Mouse (Mus musculus) adipocyte (in vitro differentiated cells): ENCODE data around the gene Mtg1.
"Not testable (repeated sequence)": the region's sequence is repeated elsewhere in the genome, so short reads cannot be mapped to it uniquely, and the experiment has no call there.

Source experiments
- DNase-seq: peaks from one replicate; pipeline ENCODE4 v3.0.0-alpha.2; 2016; ENCODE audit warnings: low spot score

The Mtg1 gene

DNA sequence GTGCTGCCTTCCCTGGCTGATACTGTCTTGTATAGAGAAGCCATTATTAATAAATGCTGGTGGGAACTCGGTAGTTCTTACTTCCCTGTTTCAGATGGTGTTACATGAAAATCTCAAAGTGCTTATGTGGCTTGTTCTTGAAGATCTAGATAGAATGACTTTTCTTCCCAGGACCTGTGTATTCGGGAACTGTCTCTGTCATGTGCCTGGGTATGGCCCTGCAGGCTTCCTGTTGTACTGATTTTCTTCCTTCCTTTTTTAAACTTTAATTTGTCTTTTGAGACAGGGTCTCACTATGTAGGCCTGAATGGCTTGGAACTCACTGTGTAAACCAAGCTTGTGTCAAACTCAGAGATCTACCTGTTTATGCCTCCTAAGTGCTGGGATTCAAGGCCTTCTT lies 9.5 kb upstream of the Mtg1 start:
- no peak for DNase-seq

DNA sequence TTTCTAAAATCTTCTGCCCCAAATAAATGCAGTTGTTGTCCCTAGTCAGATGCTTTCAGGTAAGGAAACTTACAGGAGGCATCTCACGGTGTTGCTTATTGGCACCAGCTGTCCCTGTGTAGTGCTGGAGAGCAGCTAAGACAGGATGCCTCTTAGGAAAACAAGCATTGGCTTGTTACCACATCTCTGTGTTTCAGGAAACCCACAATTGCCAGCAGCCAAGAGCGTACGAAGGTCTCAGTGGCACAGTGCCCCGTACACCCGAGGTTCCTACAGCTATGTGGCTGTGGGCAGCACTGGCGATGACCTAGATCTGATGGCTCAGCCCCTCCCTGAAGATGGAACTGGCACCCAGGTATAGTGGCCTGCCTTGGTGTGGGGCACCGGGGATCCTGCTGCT lies 5.2 kb upstream of the Mtg1 start:
- DNase-seq = not testable (repeated sequence)

DNA sequence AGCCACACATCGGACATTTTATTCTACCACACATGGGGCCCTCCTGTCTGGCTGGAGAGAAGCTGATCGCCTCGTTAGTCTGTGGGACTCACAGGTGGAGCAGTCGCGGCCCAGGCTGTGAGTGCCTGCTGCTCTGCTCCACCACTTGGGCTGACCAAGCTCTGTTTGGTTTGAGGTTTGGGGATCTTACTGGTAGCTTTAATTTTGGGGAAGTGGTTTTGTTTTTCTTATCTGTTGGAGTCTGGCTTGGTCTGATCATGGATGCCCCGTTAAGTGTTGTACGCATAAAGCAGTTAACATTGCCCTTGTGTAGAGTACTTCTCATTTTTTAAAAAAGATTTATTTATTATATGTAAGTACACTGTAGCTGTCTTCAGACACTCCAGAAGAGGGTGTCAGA lies 3.3 kb upstream of the Mtg1 start:
- DNase-seq = not testable (repeated sequence)

DNA sequence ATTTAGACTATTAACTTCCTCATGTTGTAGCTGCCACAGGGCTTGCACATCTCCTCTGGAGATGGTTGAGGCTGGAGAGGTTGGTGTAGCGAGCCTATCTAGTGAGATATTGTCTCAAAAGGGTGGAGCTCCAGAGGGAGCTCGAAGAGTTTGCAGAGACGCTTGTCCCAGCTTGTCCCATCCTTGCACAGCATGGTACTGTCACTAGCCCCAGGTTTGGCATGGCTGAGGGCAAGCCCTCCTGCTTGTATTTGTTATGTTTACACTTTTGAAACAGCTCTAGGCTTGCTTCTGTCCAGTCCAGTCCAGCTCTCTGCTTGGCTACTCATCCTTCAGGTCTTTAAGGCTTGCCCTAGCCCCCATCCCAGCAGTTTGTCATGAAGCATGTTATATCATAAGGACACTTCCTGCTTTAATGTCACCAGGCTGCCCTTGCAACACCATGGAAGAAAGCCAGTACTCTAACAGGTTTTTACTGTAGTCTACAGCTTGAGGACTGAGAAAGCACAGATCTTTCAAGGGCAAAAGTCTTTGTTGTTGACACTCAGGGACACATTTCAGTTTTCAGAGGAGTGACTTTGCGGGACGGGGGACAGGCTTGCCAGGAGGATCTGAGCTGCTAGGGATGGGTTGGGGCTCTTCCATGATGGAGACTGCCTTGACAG lies 2.1 kb upstream of the Mtg1 start:
- no peak for DNase-seq

DNA sequence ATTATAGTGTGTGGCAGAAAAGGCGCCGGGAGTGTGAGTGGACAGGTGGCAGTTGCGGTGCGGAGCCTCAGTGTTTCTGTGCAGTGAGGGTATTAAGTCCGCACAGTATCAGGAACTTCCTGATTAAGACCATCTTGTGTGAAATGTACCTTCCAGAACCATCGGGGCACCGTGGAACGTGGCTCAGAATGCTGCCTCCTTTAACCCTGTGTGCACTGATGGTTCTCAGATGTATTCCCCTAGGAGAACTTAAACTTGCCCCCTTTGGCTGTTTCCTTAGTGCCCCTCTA lies 602 bp downstream of the Mtg1 start:
- no peak for DNase-seq

DNA sequence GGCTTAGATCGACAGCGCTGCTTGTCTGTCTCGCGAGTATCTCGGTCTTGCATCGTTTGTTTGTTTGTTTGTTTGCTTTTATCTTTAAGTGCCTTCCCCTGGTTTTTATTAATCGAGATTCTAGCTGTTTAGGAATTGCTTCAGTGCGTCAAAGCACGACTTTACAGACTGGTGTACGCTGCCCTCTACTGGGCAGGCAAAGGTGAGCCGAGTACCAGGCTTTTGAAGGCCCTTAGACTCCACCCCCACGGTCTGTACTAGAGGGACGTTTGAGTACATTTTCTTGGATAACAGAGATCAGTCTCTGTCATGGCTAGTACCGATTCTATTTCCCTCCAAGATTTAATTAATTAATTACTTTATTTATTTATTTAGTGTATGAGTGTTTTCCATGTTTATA lies 4.0 kb downstream of the Mtg1 start:
- DNase-seq = peak; percentile 77

DNA sequence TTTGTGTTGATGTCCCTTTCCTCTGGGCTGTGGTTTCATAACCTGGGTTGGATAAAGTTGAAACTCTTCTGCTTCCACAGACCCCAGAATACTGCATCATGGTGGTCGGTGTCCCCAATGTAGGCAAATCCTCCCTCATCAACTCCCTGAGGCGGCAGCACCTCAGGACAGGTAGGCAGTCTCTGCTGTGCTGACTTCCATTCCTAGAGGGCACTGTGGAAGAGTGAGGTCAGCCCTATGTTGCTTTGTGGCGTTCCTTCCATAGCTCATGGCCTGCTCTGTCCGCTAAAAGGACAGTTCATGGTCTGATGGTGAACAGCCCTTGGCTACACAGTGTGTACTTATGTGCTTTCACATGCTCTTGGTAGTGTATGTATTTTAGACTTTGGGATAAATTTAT lies 7.2 kb downstream of the Mtg1 start:
- DNase-seq = no peak

DNA sequence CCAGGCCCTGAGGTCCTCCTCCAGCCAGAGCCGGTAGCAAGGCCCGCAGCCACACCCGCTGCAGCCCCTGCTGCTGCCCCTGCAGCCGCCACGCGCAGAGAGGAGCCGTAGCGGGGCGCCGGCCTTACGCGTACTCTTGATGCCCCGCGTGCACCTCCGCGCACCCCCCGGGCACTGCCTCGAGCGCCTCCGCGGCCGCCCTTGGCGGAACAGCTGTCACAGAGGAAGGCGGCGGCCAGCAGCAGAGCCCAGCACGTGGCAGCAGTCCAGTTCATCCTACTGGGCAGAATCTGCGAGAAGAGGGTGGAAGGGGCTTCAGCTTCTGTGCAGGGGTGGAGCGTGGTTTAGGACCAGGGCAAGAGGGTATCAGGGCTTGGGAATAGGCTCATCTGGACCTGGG lies 16.0 kb downstream of the Mtg1 start:
- DNase-seq = no peak

DNA sequence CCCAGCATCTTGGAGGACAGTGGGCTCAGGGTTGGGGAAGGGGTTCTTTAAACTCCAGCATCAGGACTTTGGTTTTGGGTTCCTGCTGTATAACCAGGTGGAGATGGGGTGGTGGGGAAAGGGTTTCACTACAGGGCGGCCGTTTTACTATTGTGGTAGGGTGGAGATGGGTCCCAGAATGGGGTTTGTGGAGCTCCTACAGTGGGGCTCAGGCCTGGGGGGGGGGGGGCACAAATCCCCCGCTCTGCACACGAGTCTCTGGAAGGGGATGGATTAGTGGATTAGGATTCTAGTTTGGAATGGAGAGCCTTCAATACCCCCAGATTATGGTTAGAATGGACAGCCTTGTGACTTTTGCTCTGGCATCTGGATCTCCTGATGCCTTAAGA lies 16.5 kb downstream of the Mtg1 start:
- no peak for DNase-seq

DNA sequence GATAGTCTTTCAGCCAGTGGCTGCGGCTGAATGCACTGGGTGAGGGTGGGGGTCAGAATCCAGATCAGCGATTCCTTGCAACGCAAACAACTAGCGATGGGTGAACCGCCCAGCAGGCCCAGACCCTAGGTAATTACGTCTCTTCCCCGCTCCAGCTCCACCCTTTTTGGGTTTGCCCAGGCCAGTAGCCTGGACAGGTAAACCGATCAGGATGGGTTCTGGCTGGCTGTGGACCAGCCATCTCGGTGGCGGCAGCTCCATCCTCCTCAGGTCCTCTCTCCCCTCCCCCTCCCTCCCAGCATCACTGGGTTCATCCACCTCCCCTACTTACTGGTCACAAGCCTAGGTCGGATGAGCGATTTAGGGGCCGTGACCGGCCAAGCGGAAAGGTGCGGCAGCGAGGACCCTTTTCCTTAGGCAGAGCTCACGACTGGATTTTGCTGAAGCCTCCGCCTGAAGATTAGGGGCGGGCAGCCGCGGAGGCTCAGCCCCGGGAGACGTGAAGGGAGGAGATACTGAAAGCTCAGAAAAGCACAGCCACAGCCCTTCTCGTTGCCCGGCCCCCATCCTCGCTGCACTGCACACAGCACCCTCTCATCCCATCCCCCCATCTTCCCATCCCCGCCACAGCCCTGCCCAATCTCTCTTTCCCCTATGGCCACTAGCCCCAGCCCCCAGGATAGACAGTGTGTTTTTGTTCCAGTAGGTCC lies 17.0 kb downstream of the Mtg1 start, which contains the start of gene Sprn:
Gene Sprn (minus strand): TSS at position 660 of the 710 bp plus-strand sequence.
- no peak for DNase-seq

DNA sequence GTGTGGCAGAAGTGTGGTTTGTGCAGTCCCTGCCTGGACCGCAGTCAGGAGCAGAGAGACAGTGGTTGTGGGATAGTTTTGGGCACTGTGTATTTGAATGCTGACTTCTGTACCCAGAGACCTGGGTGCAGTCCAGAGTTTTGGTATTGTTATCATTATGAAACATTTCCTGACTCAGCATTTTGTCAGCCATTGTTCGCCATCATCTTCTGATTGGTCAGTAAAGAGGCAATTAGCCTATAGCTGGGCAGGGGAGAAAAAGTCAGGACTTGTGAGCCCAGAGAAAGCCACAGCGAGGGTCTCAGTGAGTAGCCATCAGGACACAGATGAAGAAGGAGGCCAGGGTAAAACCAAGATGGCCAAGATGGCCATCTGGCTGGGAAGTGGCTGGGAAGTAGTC lies 23.0 kb downstream of the Mtg1 start:
- DNase-seq = no peak

DNA sequence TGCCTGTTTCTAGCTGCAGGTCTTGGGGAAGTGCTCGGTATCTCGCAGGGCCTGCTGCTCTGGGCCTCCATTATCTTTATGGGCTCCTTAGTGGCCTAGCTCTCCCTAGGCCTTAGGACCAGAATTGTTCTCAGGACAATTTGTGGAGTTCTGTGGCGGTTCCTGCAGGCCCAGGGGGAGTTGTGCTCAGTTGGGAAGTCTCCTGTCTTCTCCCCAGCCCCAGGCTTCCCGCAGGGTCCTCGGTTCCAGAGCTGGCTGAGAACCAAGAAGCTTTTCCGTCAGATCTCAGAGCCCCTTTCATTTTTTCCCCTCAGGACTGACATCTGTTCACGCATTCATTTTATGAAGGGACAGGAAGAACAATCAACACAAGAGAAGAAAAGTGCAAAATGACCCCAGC lies 27.3 kb downstream of the Mtg1 start, which contains the start of gene Olfr522:
Gene Olfr522 (minus strand): TSS at position 101 of the 400 bp plus-strand sequence.
- no peak for DNase-seq

DNA sequence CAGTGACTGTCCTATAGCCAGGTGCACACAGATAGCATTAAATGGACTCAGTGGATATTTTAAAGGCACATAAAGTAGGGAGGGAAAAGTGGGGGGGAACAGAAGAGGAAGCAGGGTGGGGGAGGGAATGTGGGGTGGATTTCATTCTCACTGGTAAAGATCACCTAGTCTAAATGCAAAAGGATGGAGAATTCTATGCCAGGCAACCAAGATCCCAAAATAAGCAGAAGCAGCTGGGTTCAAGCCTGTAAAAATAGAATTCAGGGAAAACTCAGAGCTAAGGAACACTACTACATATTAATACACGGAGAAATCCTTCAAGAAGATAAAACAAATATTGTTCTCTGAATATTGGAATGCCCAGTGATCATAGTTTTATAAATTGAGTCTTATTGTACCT lies 30.6 kb downstream of the Mtg1 start:
- DNase-seq = no peak

DNA sequence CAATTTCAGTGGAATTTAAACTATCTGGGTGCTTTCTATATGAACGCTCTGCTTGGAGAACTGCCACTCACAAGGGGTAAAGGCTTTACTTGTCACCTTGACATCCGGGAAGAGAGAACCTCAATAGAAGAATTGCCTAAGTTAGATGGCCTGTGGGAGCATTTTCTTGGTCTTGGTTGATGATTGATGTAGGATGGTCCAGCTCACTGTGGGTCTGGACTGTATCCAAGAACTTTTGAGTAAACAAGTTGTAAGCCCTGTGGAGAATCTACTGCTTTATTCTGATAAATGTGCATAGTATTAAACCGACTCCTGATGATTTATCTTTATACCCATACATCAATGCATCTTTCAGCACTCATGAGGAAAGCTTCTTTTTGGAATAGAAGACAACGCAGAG lies 32.0 kb downstream of the Mtg1 start:
- peak; percentile 9 for DNase-seq

DNA sequence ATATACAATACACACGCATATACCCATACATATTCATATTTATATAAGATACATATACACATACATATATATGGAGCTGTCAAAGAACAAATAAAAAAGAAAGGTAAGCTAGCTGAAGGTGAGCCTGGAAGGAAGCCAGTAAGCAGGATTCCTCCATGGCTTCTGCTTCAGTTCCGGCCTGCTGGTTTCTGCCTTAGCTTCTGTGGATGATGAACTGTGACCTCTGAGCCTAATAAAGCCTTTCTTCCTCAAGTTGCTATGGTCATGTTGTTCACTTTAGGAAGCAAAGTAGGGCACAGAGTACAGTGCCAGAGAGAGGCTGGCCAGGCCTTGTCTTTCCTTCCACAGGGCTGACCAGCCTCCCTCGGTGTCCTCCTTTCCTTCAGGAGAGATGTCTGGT lies 33.5 kb downstream of the Mtg1 start:
- peak; percentile 46 for DNase-seq

DNA sequence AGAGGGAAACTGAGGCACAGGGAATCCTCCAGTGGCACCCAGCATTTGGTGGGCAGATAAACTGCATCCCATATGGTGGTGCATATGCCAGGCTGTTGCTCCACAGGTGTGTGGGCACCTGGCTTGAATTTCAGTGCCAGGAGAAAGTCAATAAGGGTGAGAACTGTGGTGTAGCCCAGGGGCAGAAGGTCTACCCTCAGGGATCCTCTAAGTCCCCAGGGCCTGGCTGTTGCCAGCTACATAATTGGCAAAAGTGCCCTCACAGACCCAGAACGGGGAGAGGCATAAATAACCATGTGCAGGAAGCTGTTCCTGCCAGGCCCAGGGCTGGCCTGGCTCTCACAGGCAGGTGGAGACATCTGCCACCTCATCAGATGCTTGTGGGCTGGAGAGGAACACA lies 35.6 kb downstream of the Mtg1 start, which contains the start of gene Olfr523:
Gene Olfr523 (plus strand): TSS at position 282 of the 400 bp plus-strand sequence.
- DNase-seq = no peak

DNA sequence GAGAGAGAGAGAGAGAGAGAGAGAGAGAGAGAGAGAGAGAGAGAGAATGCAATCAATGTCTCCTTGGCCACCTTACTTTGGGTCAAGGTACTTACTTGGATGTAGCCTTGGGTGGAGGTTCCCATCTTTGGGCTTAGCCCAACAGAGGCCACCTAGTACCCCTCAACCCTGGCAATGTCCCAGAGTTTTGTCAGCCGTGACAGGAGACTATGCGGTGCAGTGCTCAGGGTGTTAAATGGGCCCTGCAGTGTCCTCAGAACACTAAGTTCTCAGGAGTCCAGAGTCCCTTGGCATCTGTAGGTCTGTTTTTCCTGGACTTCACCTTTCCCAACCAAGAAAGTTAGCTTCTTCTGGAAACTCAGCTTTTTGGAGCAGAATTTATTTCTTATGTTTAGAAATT lies 41.8 kb downstream of the Mtg1 start:
- DNase-seq = no peak

DNA sequence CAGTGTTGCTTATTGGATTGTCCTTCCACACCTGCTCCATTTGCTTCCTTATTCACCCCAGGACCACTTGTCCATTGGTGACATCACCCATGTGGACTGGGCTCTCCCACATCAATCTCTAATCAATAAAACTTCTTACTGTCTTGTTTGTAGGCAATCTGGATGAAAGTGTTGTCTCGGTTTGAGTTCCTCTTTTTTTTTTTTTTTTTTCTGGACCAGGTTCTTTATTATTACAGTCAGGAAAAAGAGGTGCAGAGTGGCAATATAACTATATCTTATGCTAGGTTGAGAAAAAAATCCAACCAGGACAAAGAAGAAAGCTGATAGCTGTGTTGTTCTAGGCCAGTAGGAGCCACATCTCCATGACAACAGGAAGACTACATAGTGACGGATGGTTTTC lies 43.3 kb downstream of the Mtg1 start:
- DNase-seq = no peak

DNA sequence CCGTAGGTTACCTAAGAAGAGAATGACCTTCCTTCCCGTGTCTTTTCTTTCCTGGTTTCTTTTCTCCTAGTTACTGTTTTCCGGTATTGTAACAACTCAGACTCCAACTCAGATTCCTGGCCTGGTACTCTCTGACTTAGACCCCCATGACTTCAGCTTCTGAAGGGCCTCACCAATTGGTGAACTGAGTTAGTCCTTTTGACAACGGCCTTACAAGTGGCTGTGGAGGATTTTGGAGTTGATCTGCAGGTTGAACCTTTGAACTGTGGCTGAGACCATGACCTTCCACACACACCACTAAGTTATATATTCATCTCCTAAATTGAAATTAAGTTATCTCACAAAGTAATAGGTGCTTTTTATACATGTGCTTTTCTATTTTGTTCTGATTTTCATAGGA lies 46.8 kb downstream of the Mtg1 start:
- no peak for DNase-seq

DNA sequence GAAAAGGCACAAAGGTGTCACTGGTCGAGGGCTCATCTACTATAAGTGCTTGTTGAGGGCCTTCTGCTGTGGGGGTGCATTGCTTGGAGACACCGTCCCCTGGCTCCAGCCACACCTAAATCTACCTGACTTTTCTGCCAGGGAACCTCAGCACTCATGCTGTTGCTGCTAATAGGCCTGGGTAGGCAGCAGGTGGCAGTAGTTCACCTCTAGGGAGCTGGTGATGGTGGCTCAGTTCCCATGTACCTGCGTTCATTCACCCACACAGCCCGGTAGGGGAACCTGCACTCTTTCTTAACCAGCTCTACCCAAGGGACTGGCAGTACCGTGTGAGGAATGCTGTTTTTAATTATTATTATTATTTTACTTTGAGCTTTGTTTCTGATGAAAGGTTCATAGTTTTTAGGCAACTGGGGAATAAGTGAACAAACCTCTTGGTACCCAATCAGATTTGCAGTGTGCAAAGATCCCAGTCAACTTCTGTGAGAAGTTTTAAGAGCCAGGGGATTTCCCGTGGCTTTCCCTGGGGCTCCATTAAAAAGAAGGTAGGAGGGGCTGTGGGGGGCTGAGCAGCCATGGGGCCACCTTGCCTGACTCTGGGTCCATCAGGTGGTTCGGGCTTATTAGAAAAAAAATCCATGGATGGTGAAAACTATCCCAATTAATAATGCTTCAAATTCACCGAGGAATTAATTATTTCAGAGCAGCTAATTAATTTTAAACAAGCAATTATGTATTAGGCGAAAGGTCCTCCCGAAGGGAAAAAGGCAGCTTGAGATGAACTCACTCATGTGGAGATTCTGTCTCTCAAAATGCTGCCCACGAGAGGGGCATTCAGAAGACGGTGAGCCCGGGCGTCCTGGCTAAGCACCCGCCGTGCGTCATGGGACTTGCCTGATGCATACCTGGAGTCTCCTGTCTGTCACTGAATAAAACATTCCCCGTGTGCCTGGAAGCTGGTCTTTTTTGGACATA lies 49.6 kb downstream of the Mtg1 start:
- DNase-seq = no peak

DNA sequence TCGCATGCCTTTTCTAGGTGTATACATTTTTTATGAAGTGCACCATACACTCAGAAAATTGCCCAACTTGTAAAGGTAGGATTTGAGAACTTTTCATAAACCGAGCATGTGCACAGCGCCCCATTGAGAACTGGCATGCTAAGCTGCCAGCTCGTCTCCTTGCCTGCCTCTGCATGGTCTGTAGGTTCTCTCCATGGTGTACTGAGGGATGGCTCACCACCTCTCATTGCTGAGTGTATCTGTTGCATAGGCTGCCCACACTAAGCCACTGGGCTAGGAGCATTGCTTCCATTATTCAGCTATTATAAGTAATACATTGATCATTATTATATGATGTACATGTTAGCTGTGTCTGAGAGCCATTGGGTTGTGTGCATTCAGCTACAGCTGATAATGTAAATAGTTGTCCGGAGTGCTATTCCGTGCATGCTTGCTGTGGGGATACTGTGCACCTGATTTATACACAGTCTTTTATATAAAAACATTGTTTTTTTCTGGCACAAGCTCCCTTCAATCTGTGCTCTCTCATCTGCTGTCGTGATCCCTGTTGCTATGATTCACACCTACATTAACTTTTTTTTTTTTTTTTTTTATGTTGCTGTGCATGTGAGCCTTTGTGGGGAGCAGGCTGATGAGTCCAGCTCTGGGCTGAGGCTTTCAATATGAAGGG lies 50.5 kb downstream of the Mtg1 start:
- DNase-seq = no peak
